In the genomic region with DNA sequence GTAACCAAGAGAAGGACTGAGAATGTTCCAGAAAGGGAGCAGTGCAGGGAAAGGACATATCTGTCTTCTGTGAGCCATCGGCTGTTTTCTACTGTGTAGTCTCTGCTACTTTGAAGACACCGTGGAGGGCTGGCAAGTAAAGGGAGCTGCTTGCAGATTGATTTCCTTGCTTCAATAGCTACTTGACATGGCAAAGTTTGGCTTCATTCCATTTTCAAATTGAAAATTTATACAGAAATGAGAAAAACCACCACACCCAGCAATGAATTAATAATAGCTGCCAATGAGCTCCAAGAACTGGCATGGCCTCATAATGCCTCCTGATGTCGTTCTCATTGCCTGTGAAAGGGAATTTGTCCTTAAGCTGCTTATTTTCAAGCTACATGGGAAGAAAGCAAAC, we compare ENCODE assay signal across 16 mouse cellular contexts.
"Had no signal": no experiment of that assay in that cellular context is flagged by ENCODE, and none has a peak within 500 bp of the region (broad histone marks: within the 10 kb centered on the region; RNA-seq: fewer than 3 reads in every experiment).

No protein-coding gene starts in this region.

- H3K4me3 ChIP-seq: layer of hippocampus, adult 2 months; limb, embryonic 10.5 days; liver, embryonic 15.5 days; megakaryocyte, embryonic 14.5 days; myocyte; neural tube, embryonic 15.5 days had no signal

- H3K27me3 ChIP-seq: liver, embryonic 15.5 days; megakaryocyte, embryonic 14.5 days; neural tube, embryonic 15.5 days had no signal

- DNase-seq: kidney, postnatal 10 days; kidney, postnatal 4 days; lung, embryonic 14.5 days; lung, postnatal 14 days; right cerebral cortex, adult 18-20 months; right cerebral cortex, postnatal 25 days; thymus, postnatal 4 days had no signal

- H3K9ac ChIP-seq: liver, embryonic 15.5 days; lung, embryonic 14.5 days; neural tube, embryonic 15.5 days had no signal

- H3K27ac ChIP-seq: layer of hippocampus, adult 2 months; limb, embryonic 10.5 days; liver, embryonic 15.5 days; macrophage; neural tube, embryonic 15.5 days; stomach, postnatal 0 days had no signal

- H3K4me2 ChIP-seq: liver, embryonic 11.5 days; liver, embryonic 15.5 days; lung, embryonic 14.5 days; neural tube, embryonic 15.5 days had no signal

- H3K9me3 ChIP-seq: limb, embryonic 10.5 days; liver, embryonic 15.5 days; megakaryocyte, embryonic 14.5 days; neural tube, embryonic 15.5 days had no signal

- H3K36me3 ChIP-seq: limb, embryonic 10.5 days; liver, embryonic 15.5 days; neural tube, embryonic 15.5 days had no signal

- H3K4me1 ChIP-seq: liver, embryonic 15.5 days; megakaryocyte, embryonic 14.5 days had no signal
